Mouse (Mus musculus) hindbrain, postnatal 0 days (tissue): ENCODE measurements around the gene Adam12. TPM values are rescaled to one million over a fixed set of nuclear protein-coding genes. Genes with fewer than 3 reads are reported as not detected.
A peak's percentile ranks its signal among the peaks of the same experiment; 100 is the strongest.

Experiments
- ATAC-seq: fragments of 200-750 bp; cut with Nextera tagmentation; 2 replicates; pipeline ENCODE4 v1.8.0; 2017; ENCODE audit warnings: mild to moderate bottlenecking, moderate TSS enrichment, moderate library complexity
- DNase-seq: peaks from one replicate; pipeline ENCODE4 v3.0.0-alpha.2; 2015; ENCODE audit warnings: low spot score
- H3K27ac ChIP-seq: fragments of 300-500 bp; sonication (generic); 2 replicates; pipeline ENCODE4 v1.5.1; 2014; ENCODE audit warnings: mild to moderate bottlenecking
- H3K27me3 ChIP-seq: fragments of 300-500 bp; sonication (generic); 2 replicates; pipeline ENCODE4 v1.6.1; 2014; ENCODE audit warnings: low read length, mixed read lengths; ENCODE audit not compliant: insufficient read depth
- H3K36me3 ChIP-seq: fragments of 300-500 bp; sonication (generic); 2 replicates; pipeline ENCODE4 v1.6.1; 2014; ENCODE audit warnings: low read length, mixed read lengths; ENCODE audit not compliant: insufficient read depth
- H3K4me1 ChIP-seq: fragments of 300-500 bp; sonication (generic); 2 replicates; pipeline ENCODE4 v1.6.1; 2014; ENCODE audit warnings: antibody characterized with exemption, low read length, mixed read lengths; ENCODE audit not compliant: insufficient read depth
- H3K4me2 ChIP-seq: fragments of 300-500 bp; sonication (generic); 2 replicates; pipeline ENCODE4 v1.6.1; 2014; ENCODE audit warnings: low read depth, mild to moderate bottlenecking, low read length, moderate library complexity, mixed read lengths
- H3K4me3 ChIP-seq: fragments of 300-500 bp; sonication (generic); 2 replicates; pipeline ENCODE4 v1.5.1; 2014; ENCODE audit warnings: low read length
- H3K9ac ChIP-seq: fragments of 300-500 bp; sonication (generic); replicated peaks from 2 replicates; pipeline ENCODE4 v1.6.1; 2014; ENCODE audit warnings: mild to moderate bottlenecking, low read length, moderate library complexity, mixed read lengths
- H3K9me3 ChIP-seq: fragments of 300-500 bp; sonication (generic); 2 replicates; pipeline ENCODE4 v1.6.1; 2016; ENCODE audit warnings: low read length, mixed read lengths
- CTCF ChIP-seq: IDR thresholded peaks from 2 replicates; pipeline ENCODE4 v1.5.1; 2016; ENCODE audit warnings: antibody characterized with exemption, control low read depth, low read depth
- WGBS: fragments of 180-500 bp; shearing (Covaris S2); extraction: QIAGEN DNeasy Blood & Tissue Kit; methylation state at CpG from one replicate; pipeline ENCODE4 v1.1.7; 2014; 5-methylcytosine and 5-hydroxymethylcytosine counted together
- microRNA-seq, 2 experiments: library from miRNA; unstranded; fragments of <30 nt; microRNA quantifications; one replicate each; pipeline ENCODE4; 2016
- polyA plus RNA-seq: library from polyadenylated mRNA; unstranded; fragments of >200 nt; fragmentation: Nextera tagmentation; extraction: Ambion mirVana; gene quantifications from 2 replicates; pipeline ENCODE4 v1.2.1, GENCODE M21; 2015
- total RNA-seq: library from RNA; depleted of rRNA; stranded (reverse); fragments of >200 nt; gene quantifications from 2 replicates; pipeline ENCODE4 v1.2.3, GENCODE M21; 2014; rRNA removed

The Adam12 gene
- total and polyA plus RNA-seq, 2 experiments from 2014 or later = 4.0 to 12.3 TPM

- Histone ChIP-seq H3K27ac (no peak overlapping the region), H3K9ac (no peak overlapping the region)
- WGBS = 20% methylated on average over 1 of the region's 1 CpGs
Measured at GRCm38 (mm10) chr7:133847175-133847574, 384.8 kb downstream of the Adam12 start.

GRCm38 (mm10) chr7:133842079-133842478, 389.9 kb downstream of the Adam12 start:
- H3K4me1 ChIP-seq = no peaks in the 10 kb centered on the region
- TF ChIP-seq CTCF = no peak
- no peak overlapping the region for H3K4me3 ChIP-seq
- H3K36me3 ChIP-seq = no peaks in the 10 kb centered on the region
- H3K27me3 ChIP-seq = no peaks in the 10 kb centered on the region
- WGBS = 59% methylated on average over 6 of the region's 6 CpGs
- H3K4me2 ChIP-seq = no peak overlapping the region
- H3K9ac ChIP-seq = no peak overlapping the region
- DNase-seq (no peak), ATAC-seq (no peak)
- no peaks in the 10 kb centered on the region for H3K9me3 ChIP-seq
- H3K27ac ChIP-seq = no peak overlapping the region

More at GRCm38 (mm10) chr7:133847175-133847574, 384.8 kb downstream of the Adam12 start:
- H3K4me1 ChIP-seq = no peaks in the 10 kb centered on the region
- no peaks in the 10 kb centered on the region for H3K36me3 ChIP-seq
- no peaks in the 10 kb centered on the region for H3K27me3 ChIP-seq
- no peaks in the 10 kb centered on the region for H3K9me3 ChIP-seq
- ATAC-seq = no peak
- no peak for TF ChIP-seq CTCF
- DNase-seq = no peak
- H3K4me3 ChIP-seq = no peak overlapping the region
- H3K4me2 ChIP-seq = no peak overlapping the region

- 46% methylated on average over 4 of the region's 4 CpGs for WGBS
Measured at GRCm38 (mm10) chr7:133839546-133839945, 392.4 kb downstream of the Adam12 start.

More at GRCm38 (mm10) chr7:133839546-133839945, 392.4 kb downstream of the Adam12 start:
- H3K4me2 ChIP-seq = no peak overlapping the region
- no peaks in the 10 kb centered on the region for H3K9me3 ChIP-seq
- peak; percentile 46 for TF ChIP-seq CTCF
- H3K9ac ChIP-seq = no peak overlapping the region
- ATAC-seq (no peak), DNase-seq (peak; percentile 45)
- no peak overlapping the region for H3K4me3 ChIP-seq
- no peaks in the 10 kb centered on the region for H3K4me1 ChIP-seq
- no peak overlapping the region for H3K27ac ChIP-seq
- H3K27me3 ChIP-seq = no peaks in the 10 kb centered on the region
- no peaks in the 10 kb centered on the region for H3K36me3 ChIP-seq

Small RNA genes within 50 kb of the gene (microRNA-seq; reads per million reads assigned to microRNA genes)
- gene Gm23631 = 0 reads per million in 2 experiments

Other genes with a start within 250 kb of the Adam12 start
- gene D7Ertd443e, start 153.5 kb upstream of the Adam12 start, total RNA-seq = 0.16 and 0.25 TPM in 2 replicates
- 0.40 and 0.41 TPM in 2 replicates for gene D7Ertd443e, start 153.5 kb upstream of the Adam12 start, polyA plus RNA-seq